Mouse (Mus musculus) heart, postnatal 36 days (tissue): ENCODE data around the gene Sertad1. TPM values are rescaled to one million over a fixed set of nuclear protein-coding genes. Genes with fewer than 3 reads are reported as not detected.

Experiments
- DNase-seq, 2 experiments: peaks; one replicate each; pipeline ENCODE4 v3.0.0; 2021 to 2022
- intact Hi-C: fragments of 180-260 bp; cut with DNase I; formaldehyde crosslinking; loops from one replicate; pipeline ENCODE4 v1.15.1; 2025
- total RNA-seq, 2 experiments: library from RNA; stranded (reverse); gene quantifications; 2 replicates each; pipeline ENCODE4 v1.2.3; 2021

The Sertad1 gene
- total RNA-seq, result 10 to 100 TPM in 1 of 2 experiments, 1 to 10 TPM in 1; 9.5 to 11.5 TPM

- peak; percentile 100 for DNase-seq
- intact Hi-C loops, result loop anchor here (10.0 kb wide), 1 partner anchor 322 kb away; the partner anchor contains the start of gene Egln2
Measured at GRCm38 (mm10) chr7:27486770-27487697, at the start of gene Sertad1. Gene Sertad1, plus strand, starts transcription at chr7:27486910.

GRCm38 (mm10) chr7:27437544-27437943 lies 49.2 kb upstream of the Sertad1 start:
- DNase-seq, result no peak
- intact Hi-C loops, result no loop called here

- DNase-seq, result no peak
- intact Hi-C loops, result no loop called here
Measured at GRCm38 (mm10) chr7:27440014-27440413, 46.7 kb upstream of the Sertad1 start.

GRCm38 (mm10) chr7:27446051-27446450 lies 40.7 kb upstream of the Sertad1 start:
- intact Hi-C loops, result loop anchor here (2.0 kb wide), 1 partner anchor 109 kb away; the partner anchor contains the start of gene Ltbp4
- no peak for DNase-seq

GRCm38 (mm10) chr7:27446521-27447418 lies 39.9 kb upstream of the Sertad1 start:
- intact Hi-C loops, result loop anchor here (1.0 to 2.0 kb wide), 2 partner anchors 62 to 110 kb away; partner anchors contain the start of gene Ltbp4
- DNase-seq, result peak; percentile 9 to 27

GRCm38 (mm10) chr7:27447419-27448286 lies 39.1 kb upstream of the Sertad1 start, which contains the start of the genes Sptbn4 and Blvrb:
Gene Sptbn4, minus strand, starts transcription at chr7:27447686.
Gene Blvrb, plus strand, starts transcription at chr7:27447978.
- peak; percentile 96 for DNase-seq

GRCm38 (mm10) chr7:27448421-27449206 lies 38.1 kb upstream of the Sertad1 start:
- intact Hi-C loops, result no loop called here
- DNase-seq, result peak; percentile 29 to 31

More at GRCm38 (mm10) chr7:27447419-27448286, 39.1 kb upstream of the Sertad1 start, which contains the start of the genes Sptbn4 and Blvrb:
- intact Hi-C loops, result loop anchor here (1.0 to 2.0 kb wide), 2 partner anchors 61 to 111 kb away; partner anchors contain the start of gene Ltbp4

GRCm38 (mm10) chr7:27449256-27449862 lies 37.4 kb upstream of the Sertad1 start:
- intact Hi-C loops, result no loop called here
- DNase-seq, result peak; percentile 73 to 83

GRCm38 (mm10) chr7:27451359-27451758 lies 35.4 kb upstream of the Sertad1 start:
- intact Hi-C loops, result no loop called here
- DNase-seq, result no peak

- intact Hi-C loops, result no loop called here
- DNase-seq, result no peak
Measured at GRCm38 (mm10) chr7:27452206-27452770, 34.4 kb upstream of the Sertad1 start.

- no peak for DNase-seq
- intact Hi-C loops, result no loop called here
Measured at GRCm38 (mm10) chr7:27454461-27455121, 32.1 kb upstream of the Sertad1 start.

GRCm38 (mm10) chr7:27455273-27455672 lies 31.4 kb upstream of the Sertad1 start:
- intact Hi-C loops, result no loop called here
- no peak for DNase-seq

- DNase-seq, result no peak
- intact Hi-C loops, result no loop called here
Measured at GRCm38 (mm10) chr7:27458614-27459013, 28.1 kb upstream of the Sertad1 start.

GRCm38 (mm10) chr7:27459640-27460039 lies 27.1 kb upstream of the Sertad1 start:
- no peak for DNase-seq
- intact Hi-C loops, result no loop called here

GRCm38 (mm10) chr7:27460477-27460876 lies 26.2 kb upstream of the Sertad1 start:
- intact Hi-C loops, result no loop called here
- no peak for DNase-seq

- intact Hi-C loops, result no loop called here
Measured at GRCm38 (mm10) chr7:27467648-27468047, 19.1 kb upstream of the Sertad1 start.

GRCm38 (mm10) chr7:27471390-27472120 lies 15.2 kb upstream of the Sertad1 start:
- intact Hi-C loops, result loop anchor here (5.0 kb wide), 1 partner anchor 114 kb away; the partner anchor contains the start of genes Gm20479 and Shkbp1
- DNase-seq, result no peak

More at GRCm38 (mm10) chr7:27467648-27468047, 19.1 kb upstream of the Sertad1 start:
- DNase-seq, result no peak
